Mouse (Mus musculus) myocyte (in vitro differentiated cells): ENCODE measurements at regions not wholly inside any gene's neighbourhood (a gene's known extent, or its start where the extent isn't known, plus 50 kb on each side); places are given as distances from the start of the nearest gene placed in this dataset.

Source experiments
- H3K27me3 ChIP-seq: one replicate; pipeline ENCODE4 v1.6.1; 2011; ENCODE audit not compliant: control insufficient read depth, insufficient read depth, insufficient read length
- H3K36me3 ChIP-seq: one replicate; pipeline ENCODE4 v1.6.1; 2011; ENCODE audit not compliant: control insufficient read depth, insufficient read depth
- H3K4me2 ChIP-seq: one replicate; pipeline ENCODE4 v1.6.1; 2011; ENCODE audit warnings: low read depth, control low read depth
- H3K4me3 ChIP-seq: one replicate; pipeline ENCODE4 v1.5.1; 2011; ENCODE audit warnings: mild to moderate bottlenecking, control low read depth, moderate library complexity
- H3K79me2 ChIP-seq: one replicate; pipeline ENCODE4 v1.6.1; 2011; ENCODE audit not compliant: control insufficient read depth, insufficient read depth
- H3ac ChIP-seq: one replicate; pipeline ENCODE4 v1.6.1; 2011; ENCODE audit not compliant: control insufficient read depth, insufficient read length
- CEBPB ChIP-seq: IDR thresholded peaks from 2 replicates; pipeline ENCODE4 v1.6.1; 2011; ENCODE audit warnings: mild to moderate bottlenecking, moderate library complexity; ENCODE audit not compliant: poor library complexity, insufficient read depth, severe bottlenecking
- E2F4 ChIP-seq: IDR thresholded peaks from one replicate; pipeline ENCODE4 v1.6.1; 2011; ENCODE audit warnings: mild to moderate bottlenecking, control low read depth, moderate library complexity; ENCODE audit not compliant: insufficient read depth
- MAX ChIP-seq: IDR thresholded peaks from one replicate; pipeline ENCODE4 v1.6.1; 2011; ENCODE audit warnings: low read depth, mild to moderate bottlenecking, control low read depth
- MYOD1 ChIP-seq, 3 experiments: IDR thresholded peaks; one replicate each; pipeline ENCODE4 v1.6.1; 2011; ENCODE audit warnings: control low read depth in 2 of 3, low read depth in 2 of 3, mild to moderate bottlenecking in 2 of 3, moderate library complexity in 1 of 3; ENCODE audit not compliant: insufficient read length in 2 of 3, control insufficient read depth in 1 of 3
- MYOG ChIP-seq, 3 experiments: IDR thresholded peaks; one replicate each; pipeline ENCODE4 v1.6.1; 2011; ENCODE audit warnings: control low read depth in 2 of 3, low read depth in 2 of 3, mild to moderate bottlenecking in 2 of 3; ENCODE audit not compliant: insufficient read length in 2 of 3, control insufficient read depth in 1 of 3, insufficient read depth in 1 of 3
- POLR2A ChIP-seq: IDR thresholded peaks from one replicate; pipeline ENCODE4 v1.6.1; 2011; ENCODE audit warnings: low read depth, mild to moderate bottlenecking, control low read depth, moderate library complexity; ENCODE audit not compliant: insufficient read length
- POLR2AphosphoS2 ChIP-seq: IDR thresholded peaks from one replicate; pipeline ENCODE4 v1.6.1; 2011; ENCODE audit warnings: low read depth, control low read depth; ENCODE audit not compliant: insufficient read length
- REST ChIP-seq: IDR thresholded peaks from one replicate; pipeline ENCODE4 v1.6.1; 2011; ENCODE audit warnings: mild to moderate bottlenecking, control low read depth, moderate library complexity; ENCODE audit not compliant: insufficient read depth, insufficient read length
- SRF ChIP-seq: IDR thresholded peaks from one replicate; pipeline ENCODE4 v1.6.1; 2011; ENCODE audit warnings: low read depth; ENCODE audit not compliant: control insufficient read depth, insufficient read length
- TCF12 ChIP-seq: IDR thresholded peaks from one replicate; pipeline ENCODE4 v1.6.1; 2011; ENCODE audit warnings: mild to moderate bottlenecking, control low read depth; ENCODE audit not compliant: poor library complexity, insufficient read depth, severe bottlenecking
- TCF3 ChIP-seq: IDR thresholded peaks from one replicate; pipeline ENCODE4 v1.6.1; 2011; ENCODE audit warnings: low read depth, control low read depth; ENCODE audit not compliant: insufficient read length
- USF1 ChIP-seq: IDR thresholded peaks from one replicate; pipeline ENCODE4 v1.6.1; 2011; ENCODE audit warnings: low read depth, mild to moderate bottlenecking, control low read depth, moderate library complexity

GRCm38 (mm10) chr12:106185398-106186077 lies 175.5 kb downstream of the Vrk1 start:
- Histone ChIP-seq H3K27me3 (peaks cover 16% of the 10 kb centered on the region), H3K4me3 (no peak overlapping the region), H3K36me3 (no peaks in the 10 kb centered on the region), H3K79me2 (no peaks in the 10 kb centered on the region), H3ac (no peak overlapping the region), H3K4me2 (no peak overlapping the region)
- TF ChIP-seq MYOD1 (IDR thresholded peaks at IDR 0.05; ENCODE audit: control insufficient read depth in 1 of 3, insufficient read length in 2 of 3, low read depth in 2 of 3), result no peak
- no peak for TF ChIP-seq TCF3
- no peak for TF ChIP-seq TCF12
- no peak for TF ChIP-seq POLR2AphosphoS2
- TF ChIP-seq E2F4, result no peak
- no peak for TF ChIP-seq USF1
- no peak for TF ChIP-seq CEBPB
- TF ChIP-seq MYOG (IDR thresholded peaks at IDR 0.05; ENCODE audit: control insufficient read depth in 1 of 3, insufficient read depth in 1 of 3, insufficient read length in 2 of 3, low read depth in 2 of 3), result no peak
- no peak for TF ChIP-seq MAX
- TF ChIP-seq REST, result no peak
- TF ChIP-seq POLR2A, result no peak
- no peak for TF ChIP-seq SRF

- no peak overlapping the region for H3ac ChIP-seq
- H3K36me3 ChIP-seq, result no peaks in the 10 kb centered on the region
- no peaks in the 10 kb centered on the region for H3K79me2 ChIP-seq
- no peak overlapping the region for H3K4me2 ChIP-seq
- TF ChIP-seq REST (no peak), TCF12 (no peak)
- no peak overlapping the region for H3K4me3 ChIP-seq
- H3K27me3 ChIP-seq, result peaks cover 16% of the 10 kb centered on the region
Observed at GRCm38 (mm10) chr12:106186501-106186900, 176.5 kb downstream of the Vrk1 start.

- Histone ChIP-seq H3K79me2 (no peaks in the 10 kb centered on the region), H3K36me3 (no peaks in the 10 kb centered on the region), H3ac (no peak overlapping the region), H3K4me2 (no peak overlapping the region), H3K27me3 (no peaks in the 10 kb centered on the region), H3K4me3 (no peak overlapping the region)
- no peak for TF ChIP-seq USF1
- no peak for TF ChIP-seq CEBPB
- no peak for TF ChIP-seq MAX
- TF ChIP-seq POLR2A, result no peak
- TF ChIP-seq SRF, result no peak
- TF ChIP-seq MYOD1 (IDR thresholded peaks at IDR 0.05; ENCODE audit: control insufficient read depth in 1 of 3, insufficient read length in 2 of 3, low read depth in 2 of 3), result no peak
- TF ChIP-seq MYOG (IDR thresholded peaks at IDR 0.05; ENCODE audit: control insufficient read depth in 1 of 3, insufficient read depth in 1 of 3, insufficient read length in 2 of 3, low read depth in 2 of 3), result no peak
- TF ChIP-seq POLR2AphosphoS2, result no peak
- TF ChIP-seq E2F4, result no peak
- TF ChIP-seq TCF3, result no peak
- no peak for TF ChIP-seq TCF12
Observed at GRCm38 (mm10) chr12:106191771-106192170, 181.7 kb downstream of the Vrk1 start.

- H3K27me3 ChIP-seq, result no peaks in the 10 kb centered on the region
- no peaks in the 10 kb centered on the region for H3K79me2 ChIP-seq
- no peaks in the 10 kb centered on the region for H3K36me3 ChIP-seq
- no peak overlapping the region for H3K4me3 ChIP-seq
- no peak overlapping the region for H3K4me2 ChIP-seq
- TF ChIP-seq SRF (no peak), MYOG (IDR thresholded peaks at IDR 0.05; ENCODE audit: control insufficient read depth in 1 of 3, insufficient read depth in 1 of 3, insufficient read length in 2 of 3, low read depth in 2 of 3) (no peak), MYOD1 (IDR thresholded peaks at IDR 0.05; ENCODE audit: control insufficient read depth in 1 of 3, insufficient read length in 2 of 3, low read depth in 2 of 3) (no peak), USF1 (no peak), POLR2AphosphoS2 (no peak), MAX (no peak), TCF12 (no peak), E2F4 (no peak), CEBPB (no peak), POLR2A (no peak)
- H3ac ChIP-seq, result no peak overlapping the region
Observed at GRCm38 (mm10) chr12:106199302-106199701, 189.3 kb downstream of the Vrk1 start.

GRCm38 (mm10) chr12:106203526-106203925 lies 193.5 kb downstream of the Vrk1 start:
- Histone ChIP-seq H3K27me3 (no peaks in the 10 kb centered on the region), H3ac (no peak overlapping the region), H3K4me2 (no peak overlapping the region), H3K4me3 (no peak overlapping the region), H3K79me2 (no peaks in the 10 kb centered on the region), H3K36me3 (no peaks in the 10 kb centered on the region)
- TF ChIP-seq CEBPB (no peak), E2F4 (no peak), MYOG (IDR thresholded peaks at IDR 0.05; ENCODE audit: control insufficient read depth in 1 of 3, insufficient read depth in 1 of 3, insufficient read length in 2 of 3, low read depth in 2 of 3) (no peak), POLR2AphosphoS2 (no peak), MYOD1 (IDR thresholded peaks at IDR 0.05; ENCODE audit: control insufficient read depth in 1 of 3, insufficient read length in 2 of 3, low read depth in 2 of 3) (no peak), POLR2A (no peak), TCF3 (no peak), TCF12 (no peak), USF1 (no peak), SRF (no peak), MAX (no peak), REST (no peak)
